Mouse (Mus musculus) left cerebral cortex, adult 18-20 months (tissue): ENCODE results near the gene Clec3b. TPM values are rescaled to one million over a fixed set of nuclear protein-coding genes. Genes with fewer than 3 reads are reported as not detected.
A peak's percentile ranks its signal among the peaks of the same experiment; 100 is the strongest.

Source experiments
- DNase-seq, 2 experiments: peaks; one replicate each; pipeline ENCODE4 v3.0.0; 2021 to 2022; ENCODE audit warnings: low spot score in 2 of 2, mixed read lengths in 1 of 2
- total RNA-seq, 2 experiments: library from RNA; stranded (reverse); gene quantifications; 2 replicates each; pipeline ENCODE4 v1.2.3; 2021

Clec3b gene
- total RNA-seq, 2 experiments from 2014 or later: 2.7 to 3.4 TPM

- DNase-seq: no peak
Measured at GRCm38 (mm10) chr9:123152026-123152425, 1.3 kb downstream of the Clec3b start.

DNA sequence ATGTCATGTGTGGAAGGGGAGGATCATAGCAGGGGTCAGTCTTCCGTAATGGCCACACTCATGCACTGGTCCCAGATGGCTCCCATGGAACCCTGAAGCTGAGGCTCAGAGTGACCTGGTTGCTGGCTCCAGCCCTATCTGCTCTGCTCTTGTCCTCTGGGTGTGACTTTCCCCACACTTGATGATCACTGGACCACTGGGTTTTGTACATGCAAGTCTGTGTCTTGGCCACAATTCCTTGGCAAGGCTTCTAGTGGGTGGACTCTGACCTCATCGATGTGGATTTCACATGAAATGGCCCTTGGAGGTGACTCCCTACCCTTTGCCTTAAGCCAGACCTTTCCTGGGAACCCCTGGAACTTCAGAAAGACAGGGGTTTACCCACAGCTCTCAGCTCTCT is 2.4 kb downstream of the Clec3b start:
- DNase-seq: no peak

GRCm38 (mm10) chr9:123156910-123157361 is 6.2 kb downstream of the Clec3b start:
- DNase-seq: peak in 1 of 2 experiments; percentile 10

- no peak for DNase-seq
Measured at GRCm38 (mm10) chr9:123157699-123158098, 7.0 kb downstream of the Clec3b start.

DNA sequence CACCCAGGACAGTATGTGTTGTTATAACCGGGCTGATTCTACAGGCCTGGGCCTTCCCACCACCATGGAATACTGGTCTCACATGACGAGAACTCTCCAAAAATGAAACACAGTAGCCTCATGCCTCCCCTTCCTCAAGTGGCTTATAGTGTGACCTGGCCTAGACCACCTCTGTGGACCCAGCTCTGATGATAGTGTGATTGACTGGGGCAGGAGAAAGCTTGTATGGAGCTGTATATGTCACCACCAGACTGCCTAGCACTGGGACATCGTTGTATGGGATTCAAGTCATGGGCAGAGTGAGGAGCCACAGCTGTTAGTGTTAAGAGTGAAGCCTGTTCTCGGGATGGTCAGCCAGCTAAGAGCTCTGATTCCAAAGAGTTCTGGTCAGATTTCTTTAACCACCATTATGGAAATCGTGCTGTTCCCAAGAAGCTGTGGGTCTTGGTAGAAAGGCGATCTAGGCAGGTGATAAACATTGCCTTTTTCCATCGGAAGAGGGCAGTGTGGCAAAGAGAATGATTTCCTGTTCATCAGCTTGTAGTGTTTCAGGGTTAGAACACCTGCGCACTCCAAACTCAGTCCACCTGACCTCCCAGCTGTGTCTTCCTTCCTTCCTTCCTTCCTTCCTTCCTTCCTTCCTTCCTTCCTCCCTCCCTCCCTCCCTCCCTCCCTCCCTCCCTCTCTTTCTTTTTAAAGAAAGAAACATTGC is 7.5 kb downstream of the Clec3b start:
- DNase-seq: peak; percentile 42 to 60

DNA sequence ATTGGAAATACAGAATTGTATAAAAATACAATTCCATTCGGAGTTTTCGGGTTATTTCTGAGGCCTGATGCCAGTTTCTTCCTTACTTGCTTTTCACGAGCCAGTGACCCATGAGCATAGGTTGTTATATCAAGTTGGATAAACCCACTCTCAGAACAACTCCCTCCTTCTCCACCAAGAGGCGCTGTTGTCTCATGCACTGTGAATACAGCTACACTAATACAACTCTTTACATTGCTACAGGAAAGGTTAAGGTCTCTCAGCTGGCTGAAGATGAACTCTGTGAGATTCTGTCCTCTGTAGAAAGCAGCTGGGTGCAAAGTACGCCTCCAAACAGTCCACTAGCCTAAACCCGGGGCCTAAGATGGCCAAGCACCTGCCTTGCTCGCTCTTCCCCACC is 8.6 kb downstream of the Clec3b start:
- peak; percentile 78 to 83 for DNase-seq

GRCm38 (mm10) chr9:123161792-123162191 is 11.0 kb downstream of the Clec3b start:
- no peak for DNase-seq

DNA sequence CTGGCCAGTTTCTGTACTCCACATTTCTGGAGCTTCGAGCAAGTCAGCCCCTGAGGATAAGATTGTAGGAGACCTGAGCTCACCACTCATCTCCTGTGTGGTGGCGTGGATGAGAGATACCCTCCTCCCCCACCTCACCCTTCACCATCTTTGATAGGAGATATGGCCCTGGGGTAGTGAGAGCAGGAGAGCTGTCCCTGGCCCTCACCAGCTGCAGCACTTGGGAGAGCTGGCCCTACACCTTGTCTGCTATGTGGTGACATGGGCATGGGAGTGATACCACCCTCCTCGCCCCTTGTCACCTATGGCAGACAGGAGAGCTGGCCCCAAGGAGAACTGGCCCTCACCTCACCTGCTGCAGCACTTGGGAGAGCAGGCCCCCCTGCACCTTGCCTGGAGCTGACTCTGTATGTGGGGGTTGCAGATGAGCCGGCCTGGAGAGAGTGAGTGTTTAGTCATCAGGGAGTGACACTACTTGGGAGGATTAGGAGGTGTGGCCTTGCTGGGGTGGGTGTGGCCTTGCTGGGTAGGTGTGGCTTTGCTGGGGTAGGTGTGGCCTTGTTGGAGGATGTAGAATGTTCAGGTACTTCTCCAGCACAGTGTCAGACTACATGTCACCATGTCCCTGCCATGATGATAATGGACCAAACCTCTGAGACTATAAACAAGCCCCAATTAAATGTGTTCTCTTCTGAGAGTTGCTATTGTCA is 12.4 kb downstream of the Clec3b start:
- no peak for DNase-seq

DNA sequence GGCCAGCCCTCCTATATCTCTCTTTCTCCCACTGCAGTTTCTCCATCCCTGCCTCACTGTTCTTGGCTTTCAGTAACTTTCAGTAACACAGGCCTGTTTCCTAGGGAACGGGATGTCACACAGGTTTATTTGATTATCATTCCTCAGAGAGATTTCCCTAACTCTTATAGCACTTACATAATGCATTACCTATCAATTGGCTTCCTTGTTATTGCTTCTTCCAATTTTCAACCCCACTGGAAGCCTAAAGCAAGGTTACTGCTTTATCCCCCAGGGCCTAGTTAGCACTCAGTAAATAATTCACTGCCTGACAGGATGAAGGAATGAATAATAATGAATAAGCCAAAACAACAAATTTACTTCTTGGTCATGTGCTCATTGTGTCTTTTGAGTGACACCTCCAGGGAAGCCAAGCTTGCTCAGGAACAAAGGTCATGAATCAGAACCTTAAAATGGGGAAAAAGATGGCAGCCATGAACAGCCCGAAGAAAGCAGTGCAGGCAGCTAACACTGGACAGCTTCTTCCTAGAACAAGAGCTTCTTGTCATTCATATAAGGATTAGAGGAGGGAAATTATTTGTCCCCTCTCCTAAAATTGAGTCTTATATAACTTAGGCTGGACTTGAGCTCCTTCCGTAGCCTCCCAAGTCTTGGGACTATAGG is 15.2 kb downstream of the Clec3b start:
- DNase-seq: no peak

DNA sequence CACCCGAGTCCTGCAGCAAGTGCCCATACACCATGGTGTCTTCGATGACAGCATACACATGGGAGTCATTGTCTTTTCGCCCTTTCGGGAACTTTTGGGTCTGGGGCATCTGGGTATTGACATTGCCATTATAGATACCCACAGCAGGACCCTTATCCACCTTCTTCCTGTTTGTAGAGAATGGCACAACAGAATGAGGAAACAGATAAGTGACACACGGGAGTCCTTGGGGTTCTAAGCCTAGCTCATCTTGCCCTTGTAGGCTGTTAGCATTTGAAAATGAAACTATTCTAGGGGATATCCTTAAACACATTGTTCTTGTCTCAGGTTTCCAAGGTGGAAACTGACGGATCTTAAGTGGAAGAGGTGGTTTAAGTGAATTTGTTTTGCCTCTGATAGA is 23.0 kb downstream of the Clec3b start:
- no peak for DNase-seq

- DNase-seq: no peak
Measured at GRCm38 (mm10) chr9:123174356-123174755, 23.6 kb downstream of the Clec3b start.

DNA sequence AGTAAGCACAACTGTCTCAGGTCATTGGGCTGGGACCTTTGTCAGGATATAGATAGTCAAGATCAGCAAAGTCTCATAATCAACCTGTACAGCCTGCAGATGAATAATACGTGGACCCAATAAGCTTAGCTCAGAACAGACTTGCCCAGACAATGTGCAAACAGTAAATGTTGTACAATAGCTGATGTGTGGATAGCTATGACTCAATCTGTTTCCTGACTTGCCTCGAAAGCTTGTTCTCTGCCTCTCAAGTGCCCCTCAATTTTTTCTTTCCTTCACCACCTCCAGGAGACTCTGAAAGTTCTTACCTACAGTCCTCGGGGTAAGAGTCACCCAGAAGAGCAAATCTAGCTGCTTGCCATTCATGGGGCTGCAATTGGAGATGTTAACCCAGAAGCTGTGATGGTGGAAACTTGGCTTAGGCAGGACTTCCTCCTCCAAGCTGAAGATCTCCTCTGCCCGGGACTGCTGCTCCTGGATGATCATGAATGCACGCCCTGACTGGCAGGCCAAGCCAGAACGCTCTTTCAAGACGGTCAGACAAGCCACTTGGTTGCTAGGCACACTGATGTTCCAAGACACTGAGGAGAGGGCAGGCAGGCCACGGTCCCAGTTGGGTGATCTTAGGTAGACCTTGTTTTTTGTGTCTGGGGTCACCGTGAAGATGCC is 26.8 kb downstream of the Clec3b start:
- DNase-seq: no peak

GRCm38 (mm10) chr9:123180003-123180402 is 29.3 kb downstream of the Clec3b start:
- no peak for DNase-seq

GRCm38 (mm10) chr9:123183226-123183625 is 32.5 kb downstream of the Clec3b start:
- no peak for DNase-seq

GRCm38 (mm10) chr9:123185546-123185945 is 34.8 kb downstream of the Clec3b start:
- no peak for DNase-seq

- DNase-seq: no peak
Measured at GRCm38 (mm10) chr9:123186151-123186550, 35.4 kb downstream of the Clec3b start.

DNA sequence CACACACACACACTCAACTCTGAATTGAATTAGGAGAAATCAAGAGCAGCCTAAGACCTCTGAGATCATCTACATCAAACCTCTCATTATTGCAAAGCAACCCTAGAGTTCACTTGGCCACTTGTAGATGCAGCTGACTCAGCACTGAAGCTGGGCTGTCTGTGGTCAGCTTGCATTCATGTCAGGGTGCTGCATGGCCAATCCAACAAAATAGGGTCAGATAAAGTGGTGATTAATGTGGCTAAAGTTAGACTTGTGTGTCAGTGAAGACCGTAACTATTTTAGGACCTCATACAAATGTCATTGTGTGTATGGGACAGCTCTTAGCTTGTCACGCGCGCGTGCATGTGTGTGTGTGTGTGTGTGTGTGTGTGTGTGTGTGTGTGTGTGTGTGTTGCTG is 36.8 kb downstream of the Clec3b start:
- no peak for DNase-seq

GRCm38 (mm10) chr9:123188271-123188670 is 37.5 kb downstream of the Clec3b start:
- no peak for DNase-seq

- DNase-seq: no peak
Measured at GRCm38 (mm10) chr9:123200116-123200515, 49.4 kb downstream of the Clec3b start.

DNA sequence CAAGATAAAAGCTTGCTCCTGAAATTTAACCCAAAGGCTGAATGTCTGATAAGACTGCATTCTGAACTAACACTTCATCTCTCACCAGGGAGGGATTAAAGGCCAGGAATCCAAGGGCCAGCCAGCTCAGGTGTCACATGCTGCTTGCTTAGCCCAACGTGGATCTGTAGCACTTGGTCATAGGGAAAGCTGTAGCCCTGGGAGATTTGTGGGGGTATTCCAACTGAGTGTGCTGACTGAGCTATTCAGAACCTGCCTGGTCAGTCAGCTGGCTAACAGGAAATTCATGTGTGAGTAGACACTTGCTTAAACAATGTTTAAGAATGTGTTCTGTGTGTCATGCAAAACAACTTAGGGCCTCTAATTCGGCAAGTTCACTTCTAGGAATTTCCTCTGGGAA is 55.8 kb downstream of the Clec3b start:
- DNase-seq: no peak

DNA sequence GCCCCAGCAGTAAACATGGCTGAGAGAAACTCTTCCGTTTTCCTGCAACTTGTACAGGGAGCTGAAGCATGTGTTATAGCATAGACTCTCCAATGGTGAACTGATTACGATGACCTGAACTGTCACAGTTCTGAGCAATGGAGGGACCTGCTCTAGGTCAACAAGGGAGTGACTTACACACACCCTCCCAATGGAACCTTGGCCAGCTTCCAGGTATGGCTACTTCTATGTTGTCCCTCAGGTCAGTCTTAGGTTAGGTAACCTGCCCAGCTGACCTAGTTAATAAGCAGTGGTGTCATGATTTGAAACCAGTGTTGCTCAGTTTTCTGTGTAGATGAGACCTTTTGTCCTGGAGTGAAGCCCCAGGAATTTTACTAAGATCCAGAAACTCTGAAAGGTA is 56.2 kb downstream of the Clec3b start:
- no peak for DNase-seq
